Mouse (Mus musculus) MEL (cell line): ENCODE results near the gene Trim2. TPM values are rescaled to one million over a fixed set of nuclear protein-coding genes. Genes with fewer than 3 reads are reported as not detected.
A peak's percentile ranks its signal among the peaks of the same experiment; 100 is the strongest.

Experiments
- DNase-seq: peaks from one replicate; pipeline ENCODE4 v3.0.0; 2011; ENCODE audit warnings: low read depth, low spot score
- H3K27ac ChIP-seq: 2 replicates; pipeline ENCODE4 v1.5.1; 2012; ENCODE audit warnings: low read depth, mild to moderate bottlenecking, control low read depth, low read length, moderate library complexity; ENCODE audit not compliant: control insufficient read depth
- H3K27me3 ChIP-seq, 2 experiments: fragments of 150-350 bp in 1 of 2; sonication (generic) in 1 of 2; 2 replicates each; pipeline ENCODE4 v1.6.1; 2012; ENCODE audit warnings: low read length in 2 of 2, mild to moderate bottlenecking in 2 of 2, improper control_type of control experiment in 1 of 2, moderate library complexity in 1 of 2; ENCODE audit not compliant: insufficient read depth in 2 of 2, control insufficient read depth in 1 of 2
- H3K36me3 ChIP-seq, 2 experiments: 2 replicates each; pipeline ENCODE4 v1.6.1; 2012 to 2014; ENCODE audit warnings: low read length in 2 of 2, improper control_type of control experiment in 1 of 2, inconsistent platforms in 1 of 2, mild to moderate bottlenecking in 1 of 2; ENCODE audit not compliant: insufficient read depth in 2 of 2, control insufficient read depth in 1 of 2
- H3K4me1 ChIP-seq, 2 experiments: fragments of 150-350 bp in 1 of 2; sonication (generic) in 1 of 2; 2 replicates each; pipeline ENCODE4 v1.6.1; 2012; ENCODE audit warnings: low read length in 2 of 2, improper control_type of control experiment in 1 of 2, mild to moderate bottlenecking in 1 of 2; ENCODE audit not compliant: insufficient read depth in 2 of 2, control insufficient read depth in 1 of 2
- H3K4me3 ChIP-seq, 2 experiments: fragments of 150-350 bp in 1 of 2; sonication (generic) in 1 of 2; 2 replicates each; pipeline ENCODE4 v1.5.1; 2012; ENCODE audit warnings: low read depth in 2 of 2, low read length in 2 of 2, mild to moderate bottlenecking in 2 of 2, moderate library complexity in 2 of 2, control low read depth in 1 of 2, improper control_type of control experiment in 1 of 2; ENCODE audit not compliant: control insufficient read depth in 1 of 2, insufficient read depth in 1 of 2
- H3K79me2 ChIP-seq: 2 replicates; pipeline ENCODE4 v1.6.1; 2012; ENCODE audit warnings: mild to moderate bottlenecking, low read length, moderate library complexity; ENCODE audit not compliant: control insufficient read depth, poor library complexity, insufficient read depth
- H3K9ac ChIP-seq: 2 replicates; pipeline ENCODE4 v1.6.1; 2012; ENCODE audit warnings: low read depth, mild to moderate bottlenecking, control low read depth, low read length, moderate library complexity; ENCODE audit not compliant: control insufficient read depth, poor library complexity, severe bottlenecking
- H3K9me3 ChIP-seq: fragments of 150-350 bp; sonication (generic); replicated peaks from 2 replicates; pipeline ENCODE4 v1.6.1; 2012; ENCODE audit warnings: mild to moderate bottlenecking, low read length, improper control_type of control experiment, moderate library complexity; ENCODE audit not compliant: insufficient read depth
- BHLHE40 ChIP-seq: IDR thresholded peaks from 2 replicates; pipeline ENCODE4 v1.6.1; 2012; ENCODE audit warnings: low read depth, mild to moderate bottlenecking, inconsistent platforms, low read length, improper control_type of control experiment, borderline replicate concordance
- CHD1 ChIP-seq: IDR thresholded peaks from 2 replicates; pipeline ENCODE4 v1.6.1; 2012; ENCODE audit warnings: low read depth, mild to moderate bottlenecking, inconsistent platforms, low read length, improper control_type of control experiment
- CHD2 ChIP-seq: IDR thresholded peaks from 2 replicates; pipeline ENCODE4 v1.6.1; 2011; ENCODE audit warnings: low read length, improper control_type of control experiment
- CTCF ChIP-seq, 3 experiments: IDR thresholded peaks in 2 of 3; conservative IDR thresholded peaks in 1 of 3; 2 replicates each; pipeline ENCODE4 v1.5.1; 2011 to 2012; ENCODE audit warnings: low read length in 3 of 3, low read depth in 2 of 3, mild to moderate bottlenecking in 2 of 3, improper control_type of control experiment in 1 of 3, inconsistent platforms in 1 of 3, mixed read lengths in 1 of 3, moderate library complexity in 1 of 3; ENCODE audit not compliant: control insufficient read depth in 1 of 3, insufficient read depth in 1 of 3, poor library complexity in 1 of 3, severe bottlenecking in 1 of 3
- E2F4 ChIP-seq: IDR thresholded peaks from 2 replicates; pipeline ENCODE4 v1.6.1; 2011; ENCODE audit warnings: low read depth, low read length, improper control_type of control experiment, borderline replicate concordance
- ELF1 ChIP-seq: IDR thresholded peaks from 2 replicates; pipeline ENCODE4 v1.6.1; 2014; ENCODE audit warnings: low read depth, mild to moderate bottlenecking, inconsistent platforms, low read length, improper control_type of control experiment, moderate library complexity
- EP300 ChIP-seq, 2 experiments: IDR thresholded peaks; 2 replicates each; pipeline ENCODE4 v1.6.1; 2011; ENCODE audit warnings: improper control_type of control experiment in 2 of 2, low read length in 2 of 2, low read depth in 1 of 2, mild to moderate bottlenecking in 1 of 2
- ETS1 ChIP-seq: IDR thresholded peaks from 2 replicates; pipeline ENCODE4 v1.6.1; 2012; ENCODE audit warnings: low read depth, mild to moderate bottlenecking, inconsistent platforms, low read length, improper control_type of control experiment, moderate library complexity
- GABPA ChIP-seq: IDR thresholded peaks from 2 replicates; pipeline ENCODE4 v1.6.1; 2012; ENCODE audit warnings: low read depth, mild to moderate bottlenecking, inconsistent platforms, low read length, improper control_type of control experiment, moderate library complexity
- GATA1 ChIP-seq: IDR thresholded peaks from 2 replicates; pipeline ENCODE4 v1.6.1; 2011; ENCODE audit warnings: low read depth, low read length, improper control_type of control experiment
- HCFC1 ChIP-seq: IDR thresholded peaks from 2 replicates; pipeline ENCODE4 v1.6.1; 2012; ENCODE audit warnings: low read depth, mild to moderate bottlenecking, inconsistent platforms, low read length, improper control_type of control experiment, moderate library complexity
- JUND ChIP-seq: IDR thresholded peaks from 2 replicates; pipeline ENCODE4 v1.6.1; 2011; ENCODE audit warnings: low read depth, mild to moderate bottlenecking, improper control_type of control experiment, low read length
- KAT2A ChIP-seq: conservative IDR thresholded peaks from 2 replicates; pipeline ENCODE4 v1.6.1; 2012; ENCODE audit warnings: low read depth, low read length, improper control_type of control experiment, inconsistent platforms
- MAFK ChIP-seq: IDR thresholded peaks from 2 replicates; pipeline ENCODE4 v1.6.1; 2011; ENCODE audit warnings: low read depth, mild to moderate bottlenecking, low read length, improper control_type of control experiment, borderline replicate concordance
- MAX ChIP-seq: IDR thresholded peaks from 2 replicates; pipeline ENCODE4 v1.6.1; 2011; ENCODE audit warnings: low read length, improper control_type of control experiment
- MAZ ChIP-seq: IDR thresholded peaks from 2 replicates; pipeline ENCODE4 v1.6.1; 2012; ENCODE audit warnings: low read depth, mild to moderate bottlenecking, inconsistent platforms, low read length, improper control_type of control experiment
- MEF2A ChIP-seq: IDR thresholded peaks from 2 replicates; pipeline ENCODE4 v1.6.1; 2014; ENCODE audit warnings: low read depth, mild to moderate bottlenecking, inconsistent platforms, low read length, improper control_type of control experiment; ENCODE audit not compliant: poor library complexity, insufficient replicate concordance, severe bottlenecking; ENCODE audit errors: extremely low read depth
- MXI1 ChIP-seq: IDR thresholded peaks from 2 replicates; pipeline ENCODE4 v1.6.1; 2011; ENCODE audit warnings: mild to moderate bottlenecking, low read depth, low read length, improper control_type of control experiment
- MYB ChIP-seq: IDR thresholded peaks from 2 replicates; pipeline ENCODE4 v1.6.1; 2011; ENCODE audit warnings: mild to moderate bottlenecking, low read depth, low read length, improper control_type of control experiment
- MYC ChIP-seq: IDR thresholded peaks from 2 replicates; pipeline ENCODE4 v1.6.1; 2011; ENCODE audit warnings: low read depth, mild to moderate bottlenecking, low read length, improper control_type of control experiment, moderate library complexity
- NELFE ChIP-seq: IDR thresholded peaks from 2 replicates; pipeline ENCODE4 v1.6.1; 2011; ENCODE audit warnings: low read depth, low read length, improper control_type of control experiment
- NRF1 ChIP-seq: IDR thresholded peaks from 2 replicates; pipeline ENCODE4 v1.6.1; 2014; ENCODE audit warnings: low read depth, mild to moderate bottlenecking, inconsistent platforms, low read length, improper control_type of control experiment, moderate library complexity; ENCODE audit not compliant: poor library complexity, insufficient read depth, severe bottlenecking
- POLR2A ChIP-seq, 2 experiments: IDR thresholded peaks; 2 replicates each; pipeline ENCODE4 v1.6.1; 2011 to 2012; ENCODE audit warnings: low read length in 2 of 2, mild to moderate bottlenecking in 2 of 2, control low read depth in 1 of 2, improper control_type of control experiment in 1 of 2, low read depth in 1 of 2, moderate library complexity in 1 of 2; ENCODE audit not compliant: control insufficient read depth in 1 of 2, insufficient read depth in 1 of 2, poor library complexity in 1 of 2
- POLR2AphosphoS2 ChIP-seq: IDR thresholded peaks from 2 replicates; pipeline ENCODE4 v1.6.1; 2011; ENCODE audit warnings: low read length, improper control_type of control experiment
- POLR2AphosphoS5 ChIP-seq: IDR thresholded peaks from 2 replicates; pipeline ENCODE4 v1.6.1; 2012; ENCODE audit warnings: low read depth, borderline replicate concordance, mild to moderate bottlenecking, inconsistent platforms, low read length, moderate library complexity, mixed read lengths
- RAD21 ChIP-seq: IDR thresholded peaks from 2 replicates; pipeline ENCODE4 v1.6.1; 2011; ENCODE audit warnings: mild to moderate bottlenecking, low read depth, low read length, improper control_type of control experiment
- SIN3A ChIP-seq: IDR thresholded peaks from 2 replicates; pipeline ENCODE4 v1.6.1; 2012; ENCODE audit warnings: low read length, improper control_type of control experiment, inconsistent platforms
- SMC3 ChIP-seq: IDR thresholded peaks from 2 replicates; pipeline ENCODE4 v1.6.1; 2011; ENCODE audit warnings: low read depth, low read length, improper control_type of control experiment
- TAL1 ChIP-seq: IDR thresholded peaks from 2 replicates; pipeline ENCODE4 v1.6.1; 2012; ENCODE audit warnings: mild to moderate bottlenecking, inconsistent platforms, low read length, moderate library complexity, mixed read lengths
- TBP ChIP-seq: IDR thresholded peaks from 2 replicates; pipeline ENCODE4 v1.8.0; 2011; ENCODE audit warnings: low read depth, low read length, improper control_type of control experiment
- UBTF ChIP-seq: IDR thresholded peaks from 2 replicates; pipeline ENCODE4 v1.6.1; 2012; ENCODE audit warnings: low read depth, mild to moderate bottlenecking, inconsistent platforms, low read length, improper control_type of control experiment, moderate library complexity, borderline replicate concordance; ENCODE audit not compliant: insufficient read depth
- USF1 ChIP-seq: IDR thresholded peaks from 2 replicates; pipeline ENCODE4 v1.6.1; 2014; ENCODE audit warnings: low read depth, mild to moderate bottlenecking, inconsistent platforms, low read length, improper control_type of control experiment, moderate library complexity
- USF2 ChIP-seq, 2 experiments: IDR thresholded peaks; 2 replicates each; pipeline ENCODE4 v1.6.1; 2011 to 2012; ENCODE audit warnings: improper control_type of control experiment in 2 of 2, low read length in 2 of 2, borderline replicate concordance in 1 of 2, inconsistent platforms in 1 of 2, low read depth in 1 of 2, mild to moderate bottlenecking in 1 of 2; ENCODE audit not compliant: insufficient read depth in 1 of 2
- ZC3H11A ChIP-seq: IDR thresholded peaks from 2 replicates; pipeline ENCODE4 v1.6.1; 2012; ENCODE audit warnings: low read depth, mild to moderate bottlenecking, inconsistent platforms, low read length, improper control_type of control experiment
- ZKSCAN1 ChIP-seq: IDR thresholded peaks from 2 replicates; pipeline ENCODE4 v1.6.1; 2012; ENCODE audit warnings: low read depth, mild to moderate bottlenecking, inconsistent platforms, low read length, improper control_type of control experiment, moderate library complexity
- ZMIZ1 ChIP-seq: IDR thresholded peaks from 2 replicates; pipeline ENCODE4 v1.6.1; 2012; ENCODE audit warnings: low read depth, mild to moderate bottlenecking, inconsistent platforms, low read length, improper control_type of control experiment, moderate library complexity
- ZNF384 ChIP-seq: IDR thresholded peaks from 2 replicates; pipeline ENCODE4 v1.6.1; 2012; ENCODE audit warnings: low read depth, mild to moderate bottlenecking, inconsistent platforms, low read length, improper control_type of control experiment
- polyA plus RNA-seq, 2 experiments: library from polyadenylated mRNA; stranded (reverse) in 1 of 2; unstranded in 1 of 2; fragments of >175 nt in 1 of 2; fragments of >200 nt in 1 of 2; gene quantifications; 2 replicates each; pipeline versions ENCODE4 v1.2.1 to v1.2.4; 2012; ENCODE audit warnings: low replicate concordance in 2 of 2, low read depth in 1 of 2; ENCODE audit not compliant: insufficient read length in 2 of 2, insufficient read depth in 1 of 2, missing spikeins in 1 of 2
- total RNA-seq: library from RNA; depleted of rRNA; stranded (reverse); fragments of 300-350 nt; gene quantifications from 2 replicates; pipeline ENCODE4 v1.2.3, GENCODE M21; 2012

Gene Trim2
- total and polyA plus RNA-seq, 3 experiments, result 1.7 to 4.4 TPM; not detected in 1

DNA sequence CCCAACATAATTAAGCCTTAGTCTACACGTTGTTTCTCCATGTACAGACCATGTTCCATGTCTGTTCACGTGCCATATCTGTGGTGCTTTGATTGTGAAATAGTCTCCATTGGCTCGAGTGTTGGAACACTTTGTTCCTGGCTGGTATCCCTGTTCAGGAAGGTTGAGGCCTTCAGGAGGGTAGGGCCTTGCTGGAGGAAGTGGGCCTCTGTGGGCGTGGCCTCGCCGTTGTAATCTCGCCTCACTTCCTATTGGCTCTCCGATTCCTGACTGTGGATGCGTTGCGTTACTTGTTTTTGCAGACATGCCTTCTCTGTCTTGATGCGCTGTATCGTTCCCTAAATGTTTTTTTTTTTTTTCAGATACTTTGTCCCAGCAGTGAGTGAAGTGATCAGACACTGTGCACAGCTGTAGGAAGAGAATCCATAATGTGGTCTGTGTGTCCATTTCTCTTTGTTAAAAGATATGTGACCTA lies 18.3 kb upstream of the Trim2 start:
- Histone ChIP-seq H3K9me3 (no peaks in the 10 kb centered on the region), H3K27me3 (no peaks in the 10 kb centered on the region), H3K4me1 (peaks cover 0 to 5% of the 10 kb centered on the region in 2 experiments; a peak in 2 of 4 replicates), H3K4me3 (peak overlapping the region; percentile 51 to 71), H3K9ac (peak overlapping the region; percentile 71), H3K79me2 (no peaks in the 10 kb centered on the region; the same call in 1 of the 2 replicates), H3K36me3 (peaks cover 0 to 7% of the 10 kb centered on the region in 2 experiments; a peak in 2 of 4 replicates), H3K27ac (peak overlapping the region; percentile 89)
- peak; percentile 97 for DNase-seq
- TF ChIP-seq CTCF (IDR thresholded peaks at IDR 0.05 in 2 of 3, conservative IDR thresholded peaks at IDR 0.05 in 1 of 3; ENCODE audit: control insufficient read depth in 1 of 3, insufficient read depth in 1 of 3, low read depth in 2 of 3, low read length in 3 of 3, poor library complexity in 1 of 3, severe bottlenecking in 1 of 3), result no peak
- TF ChIP-seq JUND, result no peak
- peak; percentile 46; the same call in 1 of the 2 replicates for TF ChIP-seq GATA1
- no peak for TF ChIP-seq RAD21
- TF ChIP-seq EP300 (IDR thresholded peaks at IDR 0.05; ENCODE audit: low read depth in 1 of 2, low read length in 2 of 2), result peak; percentile 33 to 37; a peak in 1 of 4 replicates
- peak; percentile 82 for TF ChIP-seq POLR2AphosphoS2
- TF ChIP-seq UBTF, result no peak
- peak; percentile 88 for TF ChIP-seq ZMIZ1
- TF ChIP-seq USF1, result no peak
- TF ChIP-seq USF2 (IDR thresholded peaks at IDR 0.05; ENCODE audit: borderline replicate concordance in 1 of 2, insufficient read depth in 1 of 2, low read depth in 1 of 2, low read length in 2 of 2), result no peak
- TF ChIP-seq GABPA, result no peak
- no peak for TF ChIP-seq CHD2
- TF ChIP-seq POLR2AphosphoS5, result no peak
- peak; percentile 85 for TF ChIP-seq MAX
- TF ChIP-seq ZC3H11A, result no peak
- 0 out of 2 replicates have a peak, but pooled peaks have one; percentile 4 for TF ChIP-seq BHLHE40
- TF ChIP-seq MEF2A, result 0 out of 2 replicates have a peak, but pooled peaks have one; percentile 18
- TF ChIP-seq CHD1, result no peak
- peak; percentile 86 for TF ChIP-seq ZNF384
- TF ChIP-seq NRF1, result no peak
- TF ChIP-seq HCFC1, result peak; percentile 74
- TF ChIP-seq POLR2A (IDR thresholded peaks at IDR 0.05; ENCODE audit: control insufficient read depth in 1 of 2, insufficient read depth in 1 of 2, low read depth in 1 of 2, low read length in 2 of 2, poor library complexity in 1 of 2), result peak; percentile 65 to 94; a peak in 3 of 4 replicates
- peak; percentile 71 for TF ChIP-seq NELFE
- peak; percentile 79 for TF ChIP-seq ELF1
- TF ChIP-seq ZKSCAN1, result no peak
- peak; percentile 61; the same call in 1 of the 2 replicates for TF ChIP-seq SIN3A
- no peak for TF ChIP-seq MYB
- TF ChIP-seq KAT2A, result no peak
- TF ChIP-seq ETS1, result peak; percentile 55; the same call in 1 of the 2 replicates
- 0 out of 2 replicates have a peak, but pooled peaks have one; percentile 53 for TF ChIP-seq MYC
- no peak; the same call in 1 of the 2 replicates for TF ChIP-seq MAZ
- no peak for TF ChIP-seq E2F4
- TF ChIP-seq TBP, result peak; percentile 87
- no peak for TF ChIP-seq MAFK
- TF ChIP-seq MXI1, result peak; percentile 74
- TF ChIP-seq SMC3, result no peak
- no peak for TF ChIP-seq TAL1
